Mouse (Mus musculus) kidney, embryonic 16.5 days (tissue): ENCODE results near the gene Gm13889. TPM values are rescaled to one million over a fixed set of nuclear protein-coding genes. Genes with fewer than 3 reads are reported as not detected.

Experiments
- ATAC-seq: fragments of 200-750 bp; cut with Nextera tagmentation; 2 replicates; pipeline ENCODE4 v1.8.0; 2017; ENCODE audit warnings: moderate TSS enrichment; ENCODE audit not compliant: low FRiP score, low TSS enrichment
- H3K27ac ChIP-seq: fragments of 300-500 bp; sonication (generic); 2 replicates; pipeline ENCODE4 v1.5.1; 2014; ENCODE audit warnings: low read length
- H3K27me3 ChIP-seq: fragments of 300-500 bp; sonication (generic); 2 replicates; pipeline ENCODE4 v1.6.1; 2014; ENCODE audit warnings: low read length, control low read depth, mixed read lengths; ENCODE audit not compliant: insufficient read depth
- H3K36me3 ChIP-seq: fragments of 300-500 bp; sonication (generic); 2 replicates; pipeline ENCODE4 v1.6.1; 2014; ENCODE audit warnings: low read length, control low read depth, mixed read lengths; ENCODE audit not compliant: insufficient read depth
- H3K4me1 ChIP-seq: fragments of 300-500 bp; sonication (generic); 2 replicates; pipeline ENCODE4 v1.6.1; 2014; ENCODE audit warnings: low read length, control low read depth, mixed read lengths; ENCODE audit not compliant: insufficient read depth
- H3K4me2 ChIP-seq: fragments of 300-500 bp; sonication (generic); replicated peaks from 2 replicates; pipeline ENCODE4 v1.6.1; 2014; ENCODE audit warnings: low read depth, low read length
- H3K4me3 ChIP-seq: fragments of 300-500 bp; sonication (generic); 2 replicates; pipeline ENCODE4 v1.5.1; 2014; ENCODE audit warnings: mild to moderate bottlenecking, low read length
- H3K9ac ChIP-seq: fragments of 300-500 bp; sonication (generic); replicated peaks from 2 replicates; pipeline ENCODE4 v1.6.1; 2014; ENCODE audit warnings: low read length
- H3K9me3 ChIP-seq: fragments of 300-500 bp; sonication (generic); 2 replicates; pipeline ENCODE4 v1.6.1; 2016; ENCODE audit warnings: low read length, control low read depth
- WGBS: fragments of 180-500 bp; shearing (Covaris S2); extraction: QIAGEN DNeasy Blood & Tissue Kit; methylation state at CpG from one replicate; pipeline ENCODE4 v1.1.7; 2014; 5-methylcytosine and 5-hydroxymethylcytosine counted together
- polyA plus RNA-seq: library from polyadenylated mRNA; unstranded; fragments of >200 nt; fragmentation: Nextera tagmentation; extraction: Ambion mirVana; gene quantifications from 2 replicates; pipeline ENCODE4 v1.2.1, GENCODE M21; 2015

The Gm13889 gene
- 9.5 and 10.0 TPM in 2 replicates for polyA plus RNA-seq

DNA sequence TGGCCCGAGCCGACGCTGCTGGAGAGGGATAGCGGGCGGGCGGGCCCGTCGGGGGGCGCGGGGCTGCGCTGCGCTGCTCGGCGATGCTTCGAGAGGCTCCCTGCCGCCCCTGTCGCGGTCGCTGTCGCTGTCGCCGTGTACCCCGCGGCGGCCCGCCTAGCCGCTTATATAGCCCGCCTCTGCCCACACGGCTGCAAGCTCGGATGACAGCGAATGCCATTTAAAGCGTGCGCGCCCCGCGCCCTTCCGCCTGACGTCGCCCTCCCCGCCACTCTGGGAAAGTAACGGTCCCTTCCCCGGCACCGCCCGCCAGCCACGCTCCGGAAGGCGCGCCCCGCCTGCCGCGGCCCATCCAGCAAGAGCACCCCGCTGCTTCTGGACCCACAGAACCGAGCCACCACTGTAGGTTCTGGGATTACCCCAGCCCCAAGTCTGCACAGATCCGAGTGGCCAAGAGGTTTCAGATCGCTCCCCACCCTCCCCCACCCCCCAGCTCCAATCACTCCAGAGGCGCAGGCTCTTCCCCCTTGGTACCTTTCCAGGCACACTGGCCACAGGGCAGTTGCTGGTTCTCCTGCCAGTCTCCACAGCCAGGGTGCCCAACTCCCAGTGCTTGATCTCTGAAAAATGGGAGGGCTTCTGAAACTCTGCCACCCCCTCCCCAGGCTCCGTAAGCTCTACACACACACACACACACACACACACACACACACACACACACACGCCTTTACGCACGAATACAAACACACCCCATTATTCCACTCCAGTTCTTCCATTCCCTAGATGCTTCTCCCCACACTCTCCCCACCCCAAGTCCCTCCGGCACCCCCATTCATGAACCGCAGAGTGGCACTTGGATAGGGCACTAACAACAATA lies at the start of gene Gm13889:
Gene Gm13889, minus strand, starts transcription at position 294 of the 877 bp plus-strand sequence.
- Histone ChIP-seq H3K9me3 (no peaks in the 10 kb centered on the region), H3K4me2 (peak within 1 kb of the TSS; percentile 84), H3K27me3 (peaks cover 41% of the 10 kb centered on the region), H3K4me3 (peak within 1 kb of the TSS; percentile 65), H3K36me3 (no peaks in the 10 kb centered on the region), H3K27ac (peak within 1 kb of the TSS; percentile 9; the same call in 1 of the 2 replicates), H3K9ac (peak within 1 kb of the TSS; percentile 72), H3K4me1 (peaks cover 20% of the 10 kb centered on the region)
- peak; percentile 70 for ATAC-seq
- WGBS = 4% methylated on average over 57 of the region's 62 CpGs

DNA sequence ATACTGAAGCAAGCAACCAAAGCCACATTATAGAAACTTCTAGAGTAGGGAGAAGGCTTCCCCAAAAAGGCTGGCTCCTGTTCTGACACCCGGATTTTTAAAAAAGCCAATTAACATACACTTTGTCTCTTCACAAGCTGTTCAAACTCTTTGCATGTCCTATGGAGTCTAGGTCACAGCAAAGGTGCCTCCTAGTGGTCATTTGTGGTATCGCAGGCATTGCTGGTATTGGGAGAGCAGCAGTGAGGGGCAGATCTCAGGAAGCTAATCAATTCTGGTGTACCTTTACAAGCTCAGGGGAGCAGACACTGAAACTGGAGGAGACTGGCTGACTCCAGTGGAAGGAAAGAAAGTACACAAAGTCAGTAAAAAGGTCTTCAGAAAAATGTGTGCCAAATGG lies 45.3 kb upstream of the Gm13889 start:
- Histone ChIP-seq H3K9ac (no peak overlapping the region), H3K27me3 (no peaks in the 10 kb centered on the region), H3K36me3 (peaks cover 56% of the 10 kb centered on the region), H3K4me3 (no peak overlapping the region), H3K9me3 (no peaks in the 10 kb centered on the region), H3K4me2 (no peak overlapping the region), H3K27ac (no peak overlapping the region), H3K4me1 (no peaks in the 10 kb centered on the region)
- WGBS = 8% methylated on average over 2 of the region's 2 CpGs
- ATAC-seq = peak; percentile 74; the same call in 1 of the 2 replicates

DNA sequence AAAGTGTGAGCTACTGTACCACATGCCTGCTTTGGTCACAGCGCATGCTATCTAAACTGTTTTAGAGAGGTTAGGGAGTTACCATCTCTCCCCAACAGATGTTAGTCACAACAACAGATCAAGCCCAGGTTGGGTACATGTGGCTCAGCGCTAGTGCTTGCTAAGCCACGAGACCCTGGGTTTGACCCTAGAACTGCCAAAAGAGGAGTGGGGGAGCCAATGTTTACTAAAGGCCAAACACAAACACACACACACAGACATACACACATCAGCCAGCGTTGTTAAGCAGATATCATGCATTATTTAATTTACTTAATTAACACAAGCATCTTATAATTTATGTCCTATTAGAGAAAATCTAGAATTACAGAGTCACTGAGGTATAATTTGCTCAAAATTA lies 44.9 kb upstream of the Gm13889 start:
- ATAC-seq = no peak
- no peaks in the 10 kb centered on the region for H3K9me3 ChIP-seq
- WGBS = 79% methylated on average over 4 of the region's 4 CpGs
- no peaks in the 10 kb centered on the region for H3K27me3 ChIP-seq
- no peak overlapping the region; the same call in 1 of the 2 replicates for H3K27ac ChIP-seq
- no peak overlapping the region for H3K4me2 ChIP-seq
- no peak overlapping the region for H3K4me3 ChIP-seq
- no peak overlapping the region for H3K9ac ChIP-seq
- H3K4me1 ChIP-seq = no peaks in the 10 kb centered on the region
- H3K36me3 ChIP-seq = peaks cover 56% of the 10 kb centered on the region

DNA sequence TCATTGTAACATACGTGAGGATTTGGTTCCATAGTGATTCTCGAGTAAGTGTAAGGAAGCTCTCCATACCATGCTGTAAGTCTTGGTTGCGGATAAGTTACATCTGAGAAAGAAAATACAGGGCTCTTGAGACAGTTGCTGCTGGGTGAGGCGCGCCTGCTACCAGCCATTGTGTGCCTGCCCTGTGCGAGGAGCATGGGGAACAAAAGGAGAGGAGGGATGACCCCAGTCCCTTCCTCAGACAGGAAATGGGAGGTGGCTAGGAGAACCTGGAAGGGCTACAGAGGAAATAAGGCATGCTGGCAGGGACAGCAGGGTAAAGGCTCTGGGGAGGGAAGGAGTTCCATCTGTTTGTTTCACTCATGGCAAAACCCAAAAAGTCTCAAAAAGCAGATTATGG lies 44.4 kb upstream of the Gm13889 start:
- no peaks in the 10 kb centered on the region for H3K4me1 ChIP-seq

DNA sequence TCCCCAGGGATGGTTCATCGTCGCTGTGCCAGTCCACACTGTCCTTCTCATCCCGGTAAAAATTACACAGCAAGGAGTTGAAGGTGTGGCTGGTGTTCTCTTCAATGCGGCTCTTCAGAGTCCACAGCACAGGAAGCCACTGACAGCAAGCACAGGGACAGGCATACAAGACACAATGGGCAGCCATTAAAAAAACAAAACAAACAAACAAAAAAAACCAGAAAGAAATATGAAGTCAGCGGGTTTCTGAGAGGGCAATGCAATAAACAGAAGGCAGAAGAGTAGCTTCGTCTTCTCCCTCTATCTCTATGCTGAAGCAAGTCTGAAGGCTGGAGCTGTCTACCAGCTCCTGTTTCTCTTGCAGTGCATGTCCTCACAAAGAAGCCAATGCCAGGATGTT lies 39.3 kb upstream of the Gm13889 start, which contains the start of gene Gm27027:
Gene Gm27027, minus strand, starts transcription at position 101 of the 400 bp plus-strand sequence.
- Histone ChIP-seq H3K4me3 (no peak within 1 kb of the TSS), H3K27me3 (no peaks in the 10 kb centered on the region), H3K36me3 (peaks cover 50% of the 10 kb centered on the region), H3K27ac (no peak within 1 kb of the TSS), H3K4me1 (no peaks in the 10 kb centered on the region), H3K4me2 (no peak within 1 kb of the TSS), H3K9ac (no peak within 1 kb of the TSS), H3K9me3 (no peaks in the 10 kb centered on the region)
- ATAC-seq = no peak
- WGBS = 82% methylated on average over 6 of the region's 6 CpGs

More for the DNA sequence above, 44.4 kb upstream of the Gm13889 start:
- no peaks in the 10 kb centered on the region for H3K27me3 ChIP-seq
- H3K27ac ChIP-seq = peak overlapping the region; percentile 41; the same call in 1 of the 2 replicates
- H3K4me2 ChIP-seq = no peak overlapping the region
- no peaks in the 10 kb centered on the region for H3K9me3 ChIP-seq
- WGBS = 79% methylated on average over 6 of the region's 6 CpGs
- no peak overlapping the region for H3K4me3 ChIP-seq
- no peak overlapping the region for H3K9ac ChIP-seq
- peaks cover 54% of the 10 kb centered on the region for H3K36me3 ChIP-seq
- no peak for ATAC-seq

DNA sequence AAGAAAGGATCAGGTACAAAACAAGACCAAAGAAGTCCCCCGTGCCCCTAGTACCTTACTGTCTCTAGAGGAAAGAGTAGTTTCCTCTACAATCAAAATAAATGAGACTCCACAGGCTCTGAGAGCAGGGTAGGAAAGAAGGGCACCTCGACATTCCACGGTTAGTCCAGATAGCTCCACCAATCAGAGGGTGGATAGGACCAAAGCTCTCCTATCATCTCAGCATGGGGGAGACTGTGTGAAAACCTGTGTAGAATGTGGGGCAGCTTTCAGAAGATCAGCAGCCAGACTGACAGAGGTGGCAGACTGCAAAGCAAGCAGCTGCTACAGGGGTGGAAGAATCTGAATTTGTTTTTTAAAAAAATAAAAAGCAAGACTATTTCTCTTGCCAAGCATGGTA lies 35.8 kb upstream of the Gm13889 start:
- Histone ChIP-seq H3K4me2 (no peak overlapping the region), H3K27ac (no peak overlapping the region), H3K27me3 (no peaks in the 10 kb centered on the region), H3K9ac (no peak overlapping the region), H3K4me1 (no peaks in the 10 kb centered on the region), H3K9me3 (no peaks in the 10 kb centered on the region), H3K4me3 (no peak overlapping the region), H3K36me3 (peaks cover 40% of the 10 kb centered on the region)
- ATAC-seq = no peak
- WGBS = 63% methylated on average over 3 of the region's 3 CpGs

GRCm38 (mm10) chr2:93992259-93992658 lies 35.3 kb upstream of the Gm13889 start:
- Histone ChIP-seq H3K27ac (no peak overlapping the region), H3K27me3 (no peaks in the 10 kb centered on the region), H3K9me3 (no peaks in the 10 kb centered on the region), H3K9ac (no peak overlapping the region), H3K36me3 (peaks cover 40% of the 10 kb centered on the region), H3K4me2 (no peak overlapping the region), H3K4me3 (no peak overlapping the region), H3K4me1 (0 out of 2 replicates have a peak, but pooled peaks cover under 1% of the 10 kb centered on the region)
- no peak for ATAC-seq
- WGBS = 50% methylated on average over 5 of the region's 5 CpGs

- no peak overlapping the region for H3K27ac ChIP-seq
- no peak overlapping the region for H3K9ac ChIP-seq
- peaks cover 8% of the 10 kb centered on the region; the same call in 1 of the 2 replicates for H3K4me1 ChIP-seq
- no peak for ATAC-seq
- no peaks in the 10 kb centered on the region for H3K9me3 ChIP-seq
- no peak overlapping the region for H3K4me3 ChIP-seq
- WGBS = 73% methylated on average over 3 of the region's 3 CpGs
- H3K4me2 ChIP-seq = no peak overlapping the region
- no peaks in the 10 kb centered on the region for H3K27me3 ChIP-seq
- H3K36me3 ChIP-seq = peaks cover 37% of the 10 kb centered on the region
These were observed 34.3 kb upstream of the Gm13889 start for GRCm38 (mm10) chr2:93991336-93991735.

DNA sequence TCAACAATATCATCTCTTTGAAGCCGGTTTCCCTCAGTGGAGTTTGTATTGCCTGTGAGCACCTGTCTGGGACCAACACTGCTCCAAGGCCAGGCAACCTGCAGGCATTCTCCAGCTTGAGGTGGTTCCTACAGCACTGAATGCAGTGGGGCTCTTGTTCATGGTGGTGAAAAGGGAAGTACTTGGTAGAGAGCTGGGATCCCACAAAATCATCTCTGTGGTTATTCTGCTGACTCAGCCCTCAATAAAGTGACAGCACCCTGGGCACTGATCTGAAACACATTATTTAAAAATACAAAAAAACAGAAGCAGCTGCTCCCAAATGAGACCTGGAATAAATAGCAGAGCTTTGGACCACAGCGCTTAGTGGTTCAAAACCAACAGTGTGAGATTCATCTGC lies 31.4 kb upstream of the Gm13889 start:
- Histone ChIP-seq H3K27me3 (no peaks in the 10 kb centered on the region), H3K4me1 (peaks cover 16% of the 10 kb centered on the region; the same call in 1 of the 2 replicates), H3K27ac (no peak overlapping the region), H3K4me3 (no peak overlapping the region), H3K4me2 (no peak overlapping the region), H3K9me3 (no peaks in the 10 kb centered on the region), H3K36me3 (peaks cover 18% of the 10 kb centered on the region), H3K9ac (no peak overlapping the region)
- no peak for ATAC-seq
- WGBS = 89% methylated on average over 2 of the region's 2 CpGs
